Mouse (Mus musculus): ENCODE measurements at regions not wholly inside any gene's neighbourhood (a gene's known extent, or its start where the extent isn't known, plus 50 kb on each side); places are given as distances from the start of the nearest gene placed in this dataset.

DNA sequence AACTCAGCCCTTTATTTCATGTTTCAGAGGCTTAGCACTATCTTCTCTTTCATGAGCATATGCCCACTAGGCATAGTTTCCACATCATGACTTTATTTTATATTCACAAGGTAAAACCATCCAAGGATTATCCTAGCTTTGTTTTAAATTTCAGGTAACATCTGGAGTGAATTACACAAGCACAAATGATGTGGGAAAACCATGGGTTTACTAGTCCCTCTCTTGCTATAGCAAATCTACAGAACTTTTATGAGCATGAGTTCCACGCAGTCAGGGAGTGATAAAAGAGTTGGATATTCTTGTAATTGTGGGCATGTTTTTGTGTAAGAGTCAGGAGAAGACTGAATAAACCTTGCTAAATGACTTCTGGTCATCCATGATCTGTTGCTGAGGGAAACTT, 78.0 kb upstream of the Gm11232 start:
- DNase-seq (ENCODE audit: low spot score) = no peak

GRCm38 (mm10) chr4:71811444-71811843, 53.7 kb upstream of the Gm11232 start:
- no peak for DNase-seq (ENCODE audit: low spot score)

GRCm38 (mm10) chr4:71808271-71808670, 50.5 kb upstream of the Gm11232 start:
- DNase-seq (ENCODE audit: low spot score) = no peak

Measured in gastrocnemius, adult 18-20 months (tissue).